Mouse (Mus musculus) spleen, embryonic (tissue): ENCODE data around the gene Lce1c.
"Not testable (repeated sequence)": the region's sequence is repeated elsewhere in the genome, so short reads cannot be mapped to it uniquely, and the experiment has no call there.

ENCODE experiments used
- CTCF ChIA-PET: fragments of 350-600 bp; sonication (Branson Sonifier 250); formaldehyde crosslinking; loops from one replicate; lab custom pipeline; 2022; lab: Charles Lee

Gene Lce1c

DNA sequence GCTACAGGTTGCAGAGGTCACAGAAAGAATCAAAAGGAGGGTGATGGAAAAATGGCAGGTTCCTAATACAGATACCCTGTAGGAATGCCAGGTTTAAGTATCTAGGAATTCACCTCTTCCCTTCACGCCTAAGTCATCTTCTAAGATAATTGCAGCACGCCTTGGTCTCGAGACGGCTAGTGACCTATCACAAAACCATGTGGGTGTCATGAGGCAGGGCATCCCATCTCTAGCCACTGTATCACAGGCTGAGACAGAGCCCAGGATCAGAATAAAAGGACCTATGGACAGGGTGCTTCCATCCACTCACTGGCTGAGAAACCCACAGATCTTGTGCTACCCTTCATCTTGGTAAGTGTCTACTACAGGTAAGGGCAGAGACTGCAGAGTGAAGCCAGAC is at the start of gene Lce1c:
Gene Lce1c, plus strand, starts transcription at position 301 of the 400 bp plus-strand sequence.
- CTCF ChIA-PET, result no interaction called here

DNA sequence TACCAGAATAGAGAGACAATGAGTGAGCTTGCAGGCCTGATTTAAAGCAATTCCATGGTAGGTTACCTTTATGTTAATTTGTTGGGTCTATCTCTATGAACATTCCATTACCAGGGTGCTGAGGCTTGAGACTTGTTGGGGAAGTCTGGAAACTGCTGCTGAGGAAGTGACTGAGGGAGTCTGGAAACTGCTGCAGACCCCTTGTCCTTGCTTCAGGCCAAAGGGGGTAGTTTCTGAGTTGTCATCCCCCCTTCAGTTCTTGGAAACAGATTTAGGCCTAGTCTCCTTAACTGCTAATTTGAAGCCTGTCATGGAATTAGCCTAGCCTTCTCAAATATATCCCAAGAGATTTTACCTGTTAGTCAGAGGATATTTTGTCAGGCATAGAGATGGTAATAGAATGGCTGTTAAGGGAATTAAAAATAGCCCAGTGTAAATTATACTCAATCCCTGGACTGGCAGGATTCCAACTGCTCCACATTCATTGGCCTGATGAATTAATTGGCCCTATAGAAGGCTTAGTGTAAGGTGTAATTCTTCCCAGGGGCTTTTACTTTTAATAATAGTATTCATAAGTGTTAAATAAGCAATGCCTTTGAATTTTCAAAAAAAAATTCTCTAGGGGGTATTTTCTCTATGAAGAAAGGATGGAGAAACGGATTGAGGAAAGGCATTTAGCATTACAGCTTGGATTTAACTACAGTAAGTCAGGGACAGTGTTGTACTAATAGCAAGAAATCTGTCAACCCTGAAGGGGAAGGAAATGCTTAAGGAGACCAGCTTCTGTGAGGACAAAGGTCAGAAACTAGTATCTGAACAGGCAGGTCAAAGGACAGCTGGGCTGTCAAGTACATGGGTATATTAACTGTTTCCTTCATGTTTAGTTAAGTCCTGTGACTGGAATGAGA is 41.0 kb upstream of the Lce1c start:
- CTCF ChIA-PET, result no interaction called here

DNA sequence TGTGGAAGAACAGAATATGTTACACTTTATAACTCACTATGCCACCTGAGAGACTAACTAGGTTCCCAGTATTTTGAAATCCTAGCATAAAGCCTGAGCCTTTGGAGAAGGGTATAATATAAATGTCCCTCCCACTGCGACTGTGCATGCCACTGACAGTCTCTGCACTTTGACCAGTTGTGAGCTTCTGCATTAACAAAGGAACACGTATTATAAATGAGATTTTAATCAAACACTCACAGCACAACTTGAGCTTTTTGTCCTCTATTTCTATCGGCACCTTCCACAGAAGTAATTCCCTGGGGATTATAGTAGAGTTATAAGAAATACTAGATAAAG is 40.4 kb upstream of the Lce1c start:
- CTCF ChIA-PET, result no interaction called here

DNA sequence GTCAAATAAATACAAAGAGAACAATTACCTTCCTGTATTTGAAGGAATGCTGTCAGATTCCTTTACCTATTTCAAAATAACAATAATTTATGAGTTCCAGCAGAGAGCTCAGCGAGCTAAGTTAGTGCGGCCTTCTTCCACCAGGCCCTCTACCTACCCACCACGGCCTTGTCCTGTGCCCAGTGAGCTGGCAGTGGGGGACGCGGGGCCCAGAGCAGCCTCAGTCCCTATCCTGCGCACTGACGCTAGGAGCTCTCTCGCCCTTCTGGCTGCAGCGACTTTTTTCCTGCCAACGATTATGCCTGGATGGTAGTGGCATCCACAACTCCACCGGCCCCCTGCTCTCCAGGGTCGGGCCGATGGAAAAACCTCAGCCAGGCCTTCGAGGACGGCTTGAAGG is 39.2 kb upstream of the Lce1c start:
- CTCF ChIA-PET, result no interaction called here

DNA sequence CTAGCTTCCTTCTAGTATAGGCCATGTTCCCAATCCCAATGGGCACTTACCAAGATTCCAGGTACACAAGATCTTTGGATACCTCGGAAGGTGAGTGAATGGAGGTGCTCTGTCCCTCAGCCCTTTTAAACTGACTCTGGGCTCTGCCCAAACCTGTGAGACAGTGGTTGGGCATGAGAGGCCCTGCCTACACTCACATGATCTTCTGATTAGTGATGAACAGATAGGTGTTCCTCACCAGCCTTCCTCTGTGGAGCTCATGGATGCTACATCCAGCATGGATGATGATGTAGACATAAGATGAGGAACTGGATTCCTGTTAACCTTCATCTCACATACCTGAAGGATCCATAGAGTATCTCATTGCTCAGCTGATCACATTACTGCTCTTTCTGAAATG is 30.8 kb upstream of the Lce1c start, which contains the start of gene Lce1a1:
Gene Lce1a1, minus strand, starts transcription at position 101 of the 400 bp plus-strand sequence.
- CTCF ChIA-PET, result no interaction called here

DNA sequence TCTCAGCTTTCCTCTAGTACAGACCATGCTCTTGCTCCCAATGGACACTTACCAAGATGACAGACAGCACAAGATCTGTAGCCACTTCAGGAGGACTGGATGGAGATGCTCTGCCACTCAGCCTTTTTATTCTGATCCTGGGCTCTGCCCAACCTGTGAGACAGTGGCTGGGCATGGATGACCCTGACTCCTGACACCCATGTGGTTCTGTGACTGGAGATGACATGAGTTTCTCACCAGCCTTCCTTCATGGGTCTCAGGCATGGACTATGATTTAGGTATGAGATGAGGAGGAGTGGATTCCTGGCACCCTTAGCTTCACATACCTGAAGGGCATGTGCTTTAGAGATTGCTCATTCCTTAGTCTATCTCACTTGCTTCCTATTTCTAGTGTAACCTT is 22.2 kb upstream of the Lce1c start, which contains the start of gene Lce1b:
Gene Lce1b, minus strand, starts transcription at position 101 of the 400 bp plus-strand sequence.
- CTCF ChIA-PET, result no interaction called here

DNA sequence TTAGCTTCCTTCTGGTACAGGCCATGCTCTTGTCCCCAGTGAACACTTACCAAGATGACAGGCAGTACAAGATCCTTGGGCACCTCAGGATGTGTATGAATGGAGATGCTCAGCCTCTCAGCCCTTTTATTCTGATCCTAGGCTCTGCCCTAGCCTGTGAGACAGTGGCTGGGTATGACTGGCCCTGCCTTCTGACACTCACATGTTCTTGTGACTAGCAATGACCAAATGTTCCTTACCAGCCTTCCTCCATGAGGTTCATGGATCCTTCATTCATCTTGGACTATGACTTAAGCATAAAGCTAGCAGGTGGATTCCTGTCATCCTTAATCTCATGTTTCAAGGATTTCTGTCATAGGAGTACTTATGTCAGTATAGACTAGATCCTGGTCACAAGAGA is 8.8 kb upstream of the Lce1c start, which contains the start of gene Lce1a2:
Gene Lce1a2, minus strand, starts transcription at position 101 of the 400 bp plus-strand sequence.
- CTCF ChIA-PET, result no interaction called here

DNA sequence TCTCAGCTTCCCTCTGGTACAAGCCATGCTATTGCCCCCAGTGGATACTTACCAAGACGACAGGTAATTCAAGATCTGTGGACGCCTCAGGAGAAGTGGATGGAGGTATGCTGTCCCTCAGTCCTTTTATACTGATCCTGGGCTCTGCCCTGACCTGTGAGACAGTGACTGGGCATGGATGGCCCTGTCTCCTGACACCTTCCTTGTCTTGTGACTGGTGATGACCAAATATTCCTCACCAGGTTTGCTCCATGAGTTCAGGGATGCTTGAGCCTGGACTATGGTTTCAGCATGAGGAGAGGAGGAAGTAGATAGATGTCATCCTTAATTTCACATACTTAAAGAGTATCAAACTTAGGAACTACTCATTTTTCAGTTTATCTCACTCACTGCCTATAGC is 8.1 kb downstream of the Lce1c start, which contains the start of gene Lce1d:
Gene Lce1d, minus strand, starts transcription at position 101 of the 400 bp plus-strand sequence.
- CTCF ChIA-PET, result no interaction called here

DNA sequence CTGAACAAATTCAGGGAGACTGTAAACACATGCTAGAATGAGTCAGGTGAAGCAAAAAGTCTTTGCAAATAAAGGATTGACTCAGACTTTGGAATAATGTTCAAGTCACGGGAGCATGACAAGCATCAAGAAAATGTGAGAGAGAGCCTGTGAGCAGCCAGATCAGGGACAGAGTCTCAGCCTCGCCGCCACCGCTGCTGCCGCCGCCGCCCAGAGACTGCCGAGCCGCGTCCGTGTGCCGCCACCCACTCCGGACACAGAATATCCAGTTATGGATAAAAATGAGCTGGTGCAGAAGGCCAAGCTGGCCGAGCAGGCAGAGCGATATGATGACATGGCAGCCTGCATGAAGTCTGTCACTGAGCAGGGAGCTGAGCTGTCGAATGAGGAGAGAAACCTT is 10.1 kb downstream of the Lce1c start:
- CTCF ChIA-PET, result not testable (repeated sequence)

DNA sequence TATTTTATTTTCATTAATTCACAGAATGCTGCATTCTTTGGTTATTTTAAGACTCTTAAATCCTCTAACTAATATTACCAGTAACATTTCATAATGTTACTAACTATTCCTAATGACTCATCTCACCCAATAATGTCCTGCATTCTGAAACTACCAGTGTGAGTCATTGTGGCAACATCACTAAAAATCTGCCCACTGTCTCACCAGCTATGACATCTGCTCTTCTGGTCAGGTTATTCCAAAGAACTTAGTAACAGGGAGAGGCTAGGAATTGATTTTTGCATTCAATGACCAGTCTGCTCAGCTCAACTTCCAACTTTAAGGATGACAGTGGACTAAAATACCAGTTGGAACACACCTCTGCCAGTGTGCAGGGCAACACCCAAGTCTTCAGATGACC is 12.6 kb downstream of the Lce1c start:
- CTCF ChIA-PET, result no interaction called here

DNA sequence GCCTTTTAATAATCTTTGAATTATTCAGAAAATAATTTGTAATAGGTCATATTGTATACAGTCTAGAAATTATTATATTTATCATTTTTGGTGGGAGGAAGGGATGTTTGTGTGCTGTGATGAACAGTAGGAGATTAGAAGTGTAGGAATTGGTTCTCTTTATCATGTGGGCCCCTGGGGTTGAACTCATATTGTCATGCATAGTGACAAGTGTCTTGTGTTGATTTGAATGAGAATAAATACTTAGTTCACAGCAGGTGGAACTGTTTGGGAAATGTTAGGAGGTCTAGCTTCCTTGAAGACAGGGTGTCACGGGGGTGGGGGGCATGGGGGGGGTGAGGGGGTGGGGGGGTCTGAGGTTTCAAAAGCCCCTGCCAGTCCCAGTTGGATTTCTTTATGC is 15.6 kb downstream of the Lce1c start:
- CTCF ChIA-PET, result no interaction called here

DNA sequence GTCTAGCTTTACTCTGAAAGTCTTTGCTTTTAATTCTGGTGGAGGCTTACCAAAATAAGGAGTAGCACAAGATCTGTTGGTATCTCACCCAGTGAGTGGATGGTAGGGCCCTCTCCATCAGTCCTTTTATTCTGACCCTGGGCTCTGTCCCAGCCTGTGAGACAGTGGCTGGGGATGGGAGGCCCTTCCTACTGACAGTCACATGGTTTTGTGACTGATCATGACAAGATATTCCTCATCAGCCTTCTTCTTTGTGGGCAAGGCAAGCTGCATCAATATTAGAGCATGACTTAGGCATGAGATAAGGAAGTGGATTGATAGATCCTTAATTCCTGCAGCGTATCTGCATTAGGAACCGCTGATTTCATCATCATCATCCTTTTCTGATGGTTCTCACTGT is 29.9 kb downstream of the Lce1c start, which contains the start of gene Lce1e:
Gene Lce1e, minus strand, starts transcription at position 101 of the 400 bp plus-strand sequence.
- CTCF ChIA-PET, result no interaction called here

DNA sequence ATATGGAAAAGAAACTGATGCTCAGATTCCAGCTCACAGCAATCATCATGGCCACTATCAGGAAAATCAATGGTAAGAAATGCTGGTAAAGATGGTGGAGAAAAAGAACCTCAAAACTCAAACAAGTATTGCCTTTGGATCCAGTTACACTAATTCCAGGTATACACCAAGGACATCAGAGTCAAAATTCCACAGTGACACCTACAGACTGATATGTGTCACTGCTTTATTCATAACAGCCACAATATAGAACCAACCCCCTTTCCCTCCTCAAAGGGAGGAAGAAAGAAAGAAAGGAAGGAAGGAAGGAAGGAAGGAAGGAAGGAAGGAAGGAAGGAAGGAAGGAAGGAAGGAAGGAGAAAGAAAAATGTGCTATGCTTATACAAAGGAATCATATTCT is 36.1 kb downstream of the Lce1c start:
- CTCF ChIA-PET, result no interaction called here

DNA sequence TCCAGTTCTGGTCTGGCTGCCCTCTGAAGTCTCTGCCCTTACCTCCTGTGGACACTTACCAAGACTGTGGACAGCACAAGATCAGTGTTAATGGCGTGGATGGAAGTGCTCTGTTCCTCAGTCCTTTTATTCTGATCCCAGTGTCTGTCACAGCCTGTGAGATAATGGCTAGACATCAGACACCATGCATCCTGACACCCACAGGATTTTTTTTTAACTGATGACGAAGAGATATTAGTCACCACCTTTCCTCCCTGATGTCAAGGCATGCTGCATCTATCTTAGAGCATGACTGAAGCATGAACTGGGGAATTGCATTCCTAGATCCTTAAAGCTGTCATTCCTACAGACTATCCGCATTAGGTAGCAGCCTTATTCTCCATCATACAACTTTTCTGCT is 41.2 kb downstream of the Lce1c start, which contains the start of gene Lce1f:
Gene Lce1f, minus strand, starts transcription at position 101 of the 400 bp plus-strand sequence.
- CTCF ChIA-PET, result no interaction called here

DNA sequence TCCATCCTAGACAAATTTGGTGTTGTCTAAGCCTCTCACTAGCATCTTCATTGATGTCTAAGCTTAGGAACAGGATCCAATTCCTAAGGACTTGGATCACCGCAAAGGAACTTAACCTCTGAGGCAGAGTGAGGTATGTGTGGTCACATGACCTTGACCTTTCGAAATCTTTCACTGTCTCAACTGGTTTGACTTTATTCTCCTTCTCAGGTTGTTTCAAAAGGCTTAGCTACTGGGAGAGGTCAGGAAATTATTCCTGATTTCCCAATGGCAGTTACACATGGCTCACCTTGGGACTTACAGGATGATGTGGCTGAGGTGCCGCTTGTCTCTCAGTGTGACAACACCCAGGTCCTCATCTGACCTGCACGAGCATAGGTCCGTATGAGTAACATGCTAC is 43.6 kb downstream of the Lce1c start:
- CTCF ChIA-PET, result no interaction called here
